Mouse (Mus musculus) midbrain, embryonic 14.5 days (tissue): ENCODE data around the gene Taf6l. TPM values are rescaled to one million over a fixed set of nuclear protein-coding genes. Genes with fewer than 3 reads are reported as not detected.

Experiments used
- ATAC-seq: fragments of 200-750 bp; cut with Nextera tagmentation; 2 replicates; pipeline ENCODE4 v1.8.0; 2017; ENCODE audit warnings: moderate number of reproducible peaks, moderate library complexity; ENCODE audit not compliant: low FRiP score, low TSS enrichment
- DNase-seq: peaks from one replicate; pipeline ENCODE4 v3.0.0-alpha.2; 2015
- H3K27ac ChIP-seq: fragments of 300-500 bp; sonication (generic); replicated peaks from 2 replicates; pipeline ENCODE4 v1.5.1; 2014; ENCODE audit warnings: mild to moderate bottlenecking, low read depth, low read length, moderate library complexity
- H3K27me3 ChIP-seq: fragments of 300-500 bp; sonication (generic); 2 replicates; pipeline ENCODE4 v1.6.1; 2014; ENCODE audit warnings: low read length, control low read depth, mixed read lengths; ENCODE audit not compliant: control insufficient read depth, insufficient read depth
- H3K36me3 ChIP-seq: fragments of 300-500 bp; sonication (generic); 2 replicates; pipeline ENCODE4 v1.6.1; 2014; ENCODE audit warnings: low read length, control low read depth; ENCODE audit not compliant: control insufficient read depth, insufficient read depth
- H3K4me1 ChIP-seq: fragments of 300-500 bp; sonication (generic); 2 replicates; pipeline ENCODE4 v1.6.1; 2014; ENCODE audit warnings: mild to moderate bottlenecking, antibody characterized with exemption, low read length, control low read depth; ENCODE audit not compliant: control insufficient read depth, insufficient read depth
- H3K4me2 ChIP-seq: fragments of 300-500 bp; sonication (generic); 2 replicates; pipeline ENCODE4 v1.6.1; 2014; ENCODE audit warnings: mild to moderate bottlenecking, low read length, moderate library complexity
- H3K4me3 ChIP-seq: fragments of 300-500 bp; sonication (generic); replicated peaks from 2 replicates; pipeline ENCODE4 v1.5.1; 2014; ENCODE audit warnings: low read depth, low read length
- H3K9ac ChIP-seq: fragments of 300-500 bp; sonication (generic); replicated peaks from 2 replicates; pipeline ENCODE4 v1.6.1; 2014; ENCODE audit warnings: mild to moderate bottlenecking, low read length, moderate library complexity
- H3K9me3 ChIP-seq: fragments of 300-500 bp; sonication (generic); 2 replicates; pipeline ENCODE4 v1.6.1; 2016; ENCODE audit warnings: low read length, control low read depth, mixed read lengths; ENCODE audit not compliant: control insufficient read depth
- WGBS: fragments of 180-500 bp; shearing (Covaris S2); extraction: QIAGEN DNeasy Blood & Tissue Kit; methylation state at CpG from one replicate; pipeline ENCODE4 v1.1.7; 2014; 5-methylcytosine and 5-hydroxymethylcytosine counted together
- polyA plus RNA-seq: library from polyadenylated mRNA; unstranded; fragments of >200 nt; fragmentation: Nextera tagmentation; extraction: Ambion mirVana; gene quantifications from 2 replicates; pipeline ENCODE4 v1.2.1, GENCODE M21; 2014

The Taf6l gene
- polyA plus RNA-seq, 1 experiment from 2014 or later, result 18.0 TPM

GRCm38 (mm10) chr19:8774086-8774835 lies 12.0 kb downstream of the Taf6l start, which contains the start of gene Tmem179b:
Gene Tmem179b (minus strand): TSS chr19:8774467.
- ATAC-seq, result peak; percentile 93
- Histone ChIP-seq H3K4me1 (peaks cover 34% of the 10 kb centered on the region), H3K9ac (peak within 1 kb of the TSS; percentile 78), H3K36me3 (peaks cover 46% of the 10 kb centered on the region), H3K27ac (peak within 1 kb of the TSS; percentile 99), H3K4me2 (peak within 1 kb of the TSS; percentile 100), H3K27me3 (no peaks in the 10 kb centered on the region), H3K4me3 (peak within 1 kb of the TSS; percentile 64), H3K9me3 (no peaks in the 10 kb centered on the region)
- peak; percentile 98 for DNase-seq
- under 1% methylated on average over 68 of the region's 68 CpGs for WGBS

- Histone ChIP-seq H3K9me3 (no peaks in the 10 kb centered on the region), H3K9ac (peak overlapping the region; percentile 78; the same call in 1 of the 2 replicates), H3K4me3 (peak overlapping the region; percentile 64), H3K4me1 (peaks cover 34% of the 10 kb centered on the region), H3K36me3 (peaks cover 51% of the 10 kb centered on the region), H3K27me3 (no peaks in the 10 kb centered on the region), H3K27ac (no peak overlapping the region), H3K4me2 (peak overlapping the region; percentile 100)
- no peak for ATAC-seq
- 57% methylated on average over 6 of the region's 6 CpGs for WGBS
- DNase-seq, result no peak
Measured at GRCm38 (mm10) chr19:8773409-8773808, 12.8 kb downstream of the Taf6l start.

- peak overlapping the region; percentile 100 for H3K4me2 ChIP-seq
- H3K9ac ChIP-seq, result no peak overlapping the region
- DNase-seq (no peak), ATAC-seq (no peak)
- peaks cover 51% of the 10 kb centered on the region for H3K36me3 ChIP-seq
- peak overlapping the region; percentile 10; the same call in 1 of the 2 replicates for H3K4me3 ChIP-seq
- WGBS, result 91% methylated on average over 5 of the region's 5 CpGs
- H3K9me3 ChIP-seq, result no peaks in the 10 kb centered on the region
- no peak overlapping the region for H3K27ac ChIP-seq
- H3K4me1 ChIP-seq, result peaks cover 34% of the 10 kb centered on the region
- no peaks in the 10 kb centered on the region for H3K27me3 ChIP-seq
Measured at GRCm38 (mm10) chr19:8772996-8773395, 13.2 kb downstream of the Taf6l start.

- H3K4me1 ChIP-seq, result peaks cover 33% of the 10 kb centered on the region
- peak; percentile 88 for DNase-seq
- peaks cover 71% of the 10 kb centered on the region for H3K36me3 ChIP-seq
- H3K9me3 ChIP-seq, result no peaks in the 10 kb centered on the region
- peak within 1 kb of the TSS; percentile 78 for H3K4me3 ChIP-seq
- WGBS, result 19% methylated on average over 29 of the region's 29 CpGs
- H3K27ac ChIP-seq, result peak within 1 kb of the TSS; percentile 88
- H3K4me2 ChIP-seq, result peak within 1 kb of the TSS; percentile 68
- H3K27me3 ChIP-seq, result no peaks in the 10 kb centered on the region
- peak within 1 kb of the TSS; percentile 84 for H3K9ac ChIP-seq
- ATAC-seq, result peak; percentile 55; the same call in 1 of the 2 replicates
Measured at GRCm38 (mm10) chr19:8770567-8771270, 15.5 kb downstream of the Taf6l start, which contains the start of gene Tmem223. Gene Tmem223 (plus strand): TSS chr19:8770996.

GRCm38 (mm10) chr19:8765562-8765961 lies 20.7 kb downstream of the Taf6l start:
- Histone ChIP-seq H3K9ac (no peak overlapping the region), H3K36me3 (peaks cover 85% of the 10 kb centered on the region), H3K4me3 (no peak overlapping the region), H3K4me1 (0 out of 2 replicates have a peak, but pooled peaks cover 3% of the 10 kb centered on the region), H3K27ac (no peak overlapping the region), H3K4me2 (no peak overlapping the region), H3K27me3 (no peaks in the 10 kb centered on the region), H3K9me3 (peaks cover 7% of the 10 kb centered on the region; the same call in 1 of the 2 replicates)
- ATAC-seq (no peak), DNase-seq (no peak)
- WGBS, result 98% methylated on average over 9 of the region's 9 CpGs

GRCm38 (mm10) chr19:8763276-8763675 lies 22.9 kb downstream of the Taf6l start:
- Histone ChIP-seq H3K27me3 (no peaks in the 10 kb centered on the region), H3K9ac (no peak overlapping the region), H3K36me3 (peaks cover 62% of the 10 kb centered on the region), H3K4me1 (peaks cover 3% of the 10 kb centered on the region), H3K4me2 (no peak overlapping the region), H3K4me3 (no peak overlapping the region), H3K27ac (no peak overlapping the region), H3K9me3 (peaks cover 7% of the 10 kb centered on the region; the same call in 1 of the 2 replicates)
- DNase-seq, result no peak
- no peak for ATAC-seq
- 97% methylated on average over 4 of the region's 4 CpGs for WGBS

- Histone ChIP-seq H3K4me1 (peaks cover 16% of the 10 kb centered on the region), H3K27ac (no peak overlapping the region), H3K27me3 (no peaks in the 10 kb centered on the region), H3K9me3 (peaks cover 7% of the 10 kb centered on the region; the same call in 1 of the 2 replicates), H3K36me3 (peaks cover 37% of the 10 kb centered on the region), H3K4me2 (no peak overlapping the region), H3K4me3 (no peak overlapping the region), H3K9ac (no peak overlapping the region)
- WGBS, result 92% methylated on average over 2 of the region's 2 CpGs
- DNase-seq (no peak), ATAC-seq (no peak)
Measured at GRCm38 (mm10) chr19:8760757-8761156, 25.5 kb downstream of the Taf6l start.

- Histone ChIP-seq H3K9ac (no peak overlapping the region), H3K4me2 (peak overlapping the region; percentile 84; the same call in 1 of the 2 replicates), H3K4me1 (peaks cover 16% of the 10 kb centered on the region), H3K27me3 (no peaks in the 10 kb centered on the region), H3K9me3 (no peaks in the 10 kb centered on the region), H3K27ac (no peak overlapping the region), H3K36me3 (peaks cover 35% of the 10 kb centered on the region), H3K4me3 (no peak overlapping the region)
- ATAC-seq (no peak), DNase-seq (no peak)
- 94% methylated on average over 2 of the region's 2 CpGs for WGBS
Measured at GRCm38 (mm10) chr19:8758899-8759298, 27.3 kb downstream of the Taf6l start.
